Mouse (Mus musculus) embryonic facial prominence, embryonic 14.5 days (tissue): ENCODE measurements around the gene Cfap45. TPM values are rescaled to one million over a fixed set of nuclear protein-coding genes. Genes with fewer than 3 reads are reported as not detected.

ENCODE experiments used
- ATAC-seq: fragments of 200-750 bp; cut with Nextera tagmentation; 2 replicates; pipeline ENCODE4 v1.8.0; 2017; ENCODE audit warnings: low read depth, moderate number of reproducible peaks, moderate TSS enrichment
- DNase-seq: peaks from one replicate; pipeline ENCODE4 v3.0.0-alpha.2; 2015; ENCODE audit warnings: low spot score
- H3K27ac ChIP-seq: fragments of 300-500 bp; sonication (generic); replicated peaks from 2 replicates; pipeline ENCODE4 v1.5.1; 2014; ENCODE audit warnings: low read depth, mild to moderate bottlenecking, low read length, moderate library complexity
- H3K27me3 ChIP-seq: fragments of 300-500 bp; sonication (generic); replicated peaks from 2 replicates; pipeline ENCODE4 v1.6.1; 2014; ENCODE audit warnings: low read length; ENCODE audit not compliant: control insufficient read depth, insufficient read depth
- H3K36me3 ChIP-seq: fragments of 300-500 bp; sonication (generic); 2 replicates; pipeline ENCODE4 v1.6.1; 2014; ENCODE audit warnings: low read length, mixed read lengths; ENCODE audit not compliant: control insufficient read depth, insufficient read depth
- H3K4me1 ChIP-seq: fragments of 300-500 bp; sonication (generic); 2 replicates; pipeline ENCODE4 v1.6.1; 2014; ENCODE audit warnings: antibody characterized with exemption, low read length; ENCODE audit not compliant: control insufficient read depth, insufficient read depth
- H3K4me2 ChIP-seq: fragments of 300-500 bp; sonication (generic); 2 replicates; pipeline ENCODE4 v1.6.1; 2014; ENCODE audit warnings: low read depth, mild to moderate bottlenecking, low read length, moderate library complexity, mixed read lengths
- H3K4me3 ChIP-seq: fragments of 300-500 bp; sonication (generic); 2 replicates; pipeline ENCODE4 v1.5.1; 2014; ENCODE audit warnings: low read depth, mild to moderate bottlenecking, low read length
- H3K9ac ChIP-seq: fragments of 300-500 bp; sonication (generic); 2 replicates; pipeline ENCODE4 v1.6.1; 2014; ENCODE audit warnings: low read depth, mild to moderate bottlenecking, low read length, moderate library complexity, mixed read lengths
- H3K9me3 ChIP-seq: fragments of 300-500 bp; sonication (generic); 2 replicates; pipeline ENCODE4 v1.6.1; 2016; ENCODE audit warnings: low read length; ENCODE audit not compliant: control insufficient read depth
- WGBS: fragments of 180-500 bp; shearing (Covaris S2); extraction: QIAGEN DNeasy Blood & Tissue Kit; methylation state at CpG from one replicate; pipeline ENCODE4 v1.1.7; 2014; 5-methylcytosine and 5-hydroxymethylcytosine counted together
- polyA plus RNA-seq: library from polyadenylated mRNA; unstranded; fragments of >200 nt; fragmentation: Nextera tagmentation; extraction: Ambion mirVana; gene quantifications from 2 replicates; pipeline ENCODE4 v1.2.1, GENCODE M21; 2014

The Cfap45 gene
- polyA plus RNA-seq, 1 experiment from 2014 or later, result 8.9 TPM

- no peak overlapping the region for H3K27ac ChIP-seq
- DNase-seq (no peak), ATAC-seq (peak; percentile 7; the same call in 1 of the 2 replicates)
- H3K9me3 ChIP-seq, result no peaks in the 10 kb centered on the region
- no peaks in the 10 kb centered on the region for H3K36me3 ChIP-seq
- H3K4me1 ChIP-seq, result peaks cover 15% of the 10 kb centered on the region
- 5% methylated on average over 9 of the region's 10 CpGs for WGBS
- peak overlapping the region; percentile 97 for H3K4me2 ChIP-seq
- H3K27me3 ChIP-seq, result peaks cover 36% of the 10 kb centered on the region
- H3K4me3 ChIP-seq, result peak overlapping the region; percentile 71
- peak overlapping the region; percentile 73; the same call in 1 of the 2 replicates for H3K9ac ChIP-seq
These were observed 42.8 kb downstream of the Cfap45 start for GRCm38 (mm10) chr1:172563465-172563828.

DNA sequence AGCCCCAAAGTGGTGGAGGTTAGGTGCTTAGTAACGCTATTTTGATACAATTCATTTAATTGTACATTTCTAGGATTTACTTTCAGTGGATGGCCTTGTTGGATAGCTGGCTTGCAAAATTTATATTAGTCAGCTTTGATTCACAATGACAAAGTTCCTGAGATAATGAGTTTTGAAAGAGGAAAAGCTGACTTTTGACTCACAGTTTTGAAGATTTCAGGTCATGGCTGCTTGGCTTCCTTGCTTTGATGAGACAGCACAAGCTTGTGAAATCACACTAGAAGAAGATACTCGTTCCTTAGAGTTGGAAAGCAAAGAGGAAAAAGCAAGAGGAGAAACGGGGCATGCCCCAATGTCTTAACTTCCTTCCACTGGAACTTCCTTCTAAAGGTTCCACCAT is 45.5 kb downstream of the Cfap45 start:
- Histone ChIP-seq H3K27me3 (peaks cover 25% of the 10 kb centered on the region), H3K36me3 (no peaks in the 10 kb centered on the region), H3K9me3 (no peaks in the 10 kb centered on the region), H3K4me1 (peaks cover 15% of the 10 kb centered on the region), H3K9ac (no peak overlapping the region), H3K4me2 (no peak overlapping the region), H3K4me3 (no peak overlapping the region), H3K27ac (no peak overlapping the region)
- ATAC-seq, result no peak
- 69% methylated on average over 3 of the region's 3 CpGs for WGBS
- no peak for DNase-seq

- no peak overlapping the region for H3K4me2 ChIP-seq
- no peak overlapping the region for H3K27ac ChIP-seq
- no peaks in the 10 kb centered on the region for H3K9me3 ChIP-seq
- H3K9ac ChIP-seq, result no peak overlapping the region
- DNase-seq (peak; percentile 52), ATAC-seq (no peak)
- H3K27me3 ChIP-seq, result 0 out of 2 replicates have a peak, but pooled peaks cover 10% of the 10 kb centered on the region
- H3K4me3 ChIP-seq, result no peak overlapping the region
- 35% methylated on average over 4 of the region's 4 CpGs for WGBS
- H3K4me1 ChIP-seq, result peaks cover 5% of the 10 kb centered on the region; the same call in 1 of the 2 replicates
- no peaks in the 10 kb centered on the region for H3K36me3 ChIP-seq
These were observed 47.2 kb downstream of the Cfap45 start for GRCm38 (mm10) chr1:172567758-172568157.

GRCm38 (mm10) chr1:172580116-172580515 is 59.5 kb downstream of the Cfap45 start:
- no peak overlapping the region for H3K4me3 ChIP-seq
- peaks cover 3% of the 10 kb centered on the region; the same call in 1 of the 2 replicates for H3K27me3 ChIP-seq
- no peaks in the 10 kb centered on the region for H3K9me3 ChIP-seq
- H3K9ac ChIP-seq, result no peak overlapping the region
- WGBS, result 76% methylated on average over 6 of the region's 6 CpGs
- no peak overlapping the region for H3K27ac ChIP-seq
- no peaks in the 10 kb centered on the region for H3K4me1 ChIP-seq
- no peak for DNase-seq
- no peak for ATAC-seq
- no peak overlapping the region for H3K4me2 ChIP-seq
- no peaks in the 10 kb centered on the region for H3K36me3 ChIP-seq

- H3K4me1 ChIP-seq, result no peaks in the 10 kb centered on the region
- no peak overlapping the region for H3K4me2 ChIP-seq
- no peak overlapping the region for H3K27ac ChIP-seq
- no peaks in the 10 kb centered on the region for H3K9me3 ChIP-seq
- WGBS, result 84% methylated on average over 8 of the region's 8 CpGs
- no peaks in the 10 kb centered on the region for H3K36me3 ChIP-seq
- ATAC-seq (no peak), DNase-seq (no peak)
- no peak overlapping the region for H3K4me3 ChIP-seq
- no peak overlapping the region for H3K9ac ChIP-seq
- H3K27me3 ChIP-seq, result peaks cover 11% of the 10 kb centered on the region; the same call in 1 of the 2 replicates
These were observed 61.8 kb downstream of the Cfap45 start for GRCm38 (mm10) chr1:172582436-172582835.

DNA sequence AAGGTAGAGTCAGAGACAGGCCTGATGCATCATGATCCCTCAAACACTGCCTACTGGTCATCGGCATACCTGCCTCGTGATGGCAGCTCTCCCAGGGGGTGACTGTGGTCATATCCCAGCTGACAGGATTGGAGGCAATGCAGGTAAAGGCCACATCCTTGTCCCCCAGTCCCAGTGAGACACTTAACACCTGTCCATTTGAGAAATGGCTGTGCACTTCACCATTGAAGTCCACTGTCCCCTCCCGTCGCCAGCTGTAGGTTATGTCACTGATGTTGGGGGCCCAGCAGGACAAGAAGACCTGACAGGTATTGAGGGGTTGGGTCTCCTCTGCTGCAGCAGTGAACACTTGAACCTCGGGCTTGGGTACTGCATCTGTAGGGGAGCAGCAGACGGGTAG is 63.7 kb downstream of the Cfap45 start:
- H3K27ac ChIP-seq, result no peak overlapping the region
- no peak overlapping the region for H3K9ac ChIP-seq
- H3K27me3 ChIP-seq, result peaks cover 11% of the 10 kb centered on the region; the same call in 1 of the 2 replicates
- WGBS, result 90% methylated on average over 6 of the region's 6 CpGs
- H3K4me3 ChIP-seq, result no peak overlapping the region
- ATAC-seq (no peak), DNase-seq (no peak)
- H3K36me3 ChIP-seq, result no peaks in the 10 kb centered on the region
- no peaks in the 10 kb centered on the region for H3K9me3 ChIP-seq
- no peak overlapping the region for H3K4me2 ChIP-seq
- no peaks in the 10 kb centered on the region for H3K4me1 ChIP-seq

- H3K9me3 ChIP-seq, result no peaks in the 10 kb centered on the region
- no peak overlapping the region for H3K4me3 ChIP-seq
- no peak overlapping the region for H3K4me2 ChIP-seq
- ATAC-seq, result no peak
- no peak overlapping the region for H3K9ac ChIP-seq
- no peak overlapping the region for H3K27ac ChIP-seq
- no peaks in the 10 kb centered on the region for H3K36me3 ChIP-seq
- peaks cover 11% of the 10 kb centered on the region; the same call in 1 of the 2 replicates for H3K27me3 ChIP-seq
- DNase-seq, result no peak
- WGBS, result 45% methylated on average over 4 of the region's 4 CpGs
- no peaks in the 10 kb centered on the region for H3K4me1 ChIP-seq
These were observed 64.4 kb downstream of the Cfap45 start for GRCm38 (mm10) chr1:172585026-172585425.

- H3K4me1 ChIP-seq, result no peaks in the 10 kb centered on the region
- no peak overlapping the region for H3K27ac ChIP-seq
- H3K4me3 ChIP-seq, result no peak overlapping the region
- no peaks in the 10 kb centered on the region for H3K9me3 ChIP-seq
- peaks cover 11% of the 10 kb centered on the region; the same call in 1 of the 2 replicates for H3K27me3 ChIP-seq
- H3K36me3 ChIP-seq, result no peaks in the 10 kb centered on the region
- DNase-seq, result no peak
- WGBS, result 28% methylated on average over 26 of the region's 26 CpGs
- H3K4me2 ChIP-seq, result no peak overlapping the region
- H3K9ac ChIP-seq, result no peak overlapping the region
- no peak for ATAC-seq
These were observed 65.3 kb downstream of the Cfap45 start for GRCm38 (mm10) chr1:172585612-172586567.
